ENCODE assay signal across 10 mouse cellular contexts in the genomic region with DNA sequence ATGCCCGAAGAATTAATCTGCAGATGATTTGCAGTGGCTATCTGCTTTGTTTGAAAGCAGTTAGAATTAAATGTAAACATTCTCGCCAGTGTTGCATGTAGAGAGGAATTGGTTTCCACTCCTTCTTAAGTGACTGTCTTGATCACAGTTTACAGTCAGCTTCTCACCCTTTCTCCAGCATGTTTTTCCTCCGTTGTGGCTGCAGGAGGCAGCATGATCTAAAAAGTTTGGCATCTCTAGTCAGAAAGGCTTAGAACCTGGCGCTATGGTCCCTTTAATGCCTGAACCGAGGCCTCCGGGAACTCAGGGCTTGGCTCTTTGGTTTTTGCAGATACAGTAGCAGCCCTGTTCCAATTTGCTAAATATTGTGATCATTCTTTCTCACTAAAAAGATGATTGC.
A peak's percentile ranks its signal among the peaks of the same experiment; 100 is the strongest.
DNase-seq lines count a peak whose midpoint lies in the region; ATAC-seq lines count a peak whose summit lies in the region.
"Had no signal": no experiment of that assay in that cellular context is flagged by ENCODE, and none has a peak within 500 bp of the region (broad histone marks: within the 10 kb centered on the region; RNA-seq: fewer than 3 reads in every experiment).

No protein-coding gene starts in this region.

- H3K9me3 ChIP-seq in kidney, embryonic 16.5 days (ENCODE audit: low read length): 0 out of 2 replicates have a peak, but pooled peaks cover 3% of the 10 kb centered on the region

- WGBS in kidney, embryonic 16.5 days: 51% methylated on average over 6 of the region's 6 CpGs

- ATAC-seq in kidney, embryonic 16.5 days (ENCODE audit: low FRiP score, low TSS enrichment): no peak

- H3K27me3 ChIP-seq in kidney, embryonic 16.5 days (ENCODE audit: insufficient read depth, low read length): no peaks in the 10 kb centered on the region

- H3K4me2 ChIP-seq in kidney, embryonic 16.5 days (replicated peaks; ENCODE audit: low read depth, low read length): no peak overlapping the region

- no peak overlapping the region for H3K9ac ChIP-seq in kidney, embryonic 16.5 days (replicated peaks; ENCODE audit: low read length)

- no peaks in the 10 kb centered on the region; the same call in 1 of the 2 replicates for H3K4me1 ChIP-seq in kidney, embryonic 16.5 days (ENCODE audit: insufficient read depth, low read length)

- no peak overlapping the region for H3K27ac ChIP-seq in kidney, embryonic 16.5 days (ENCODE audit: low read length)

- no peak overlapping the region for H3K4me3 ChIP-seq in kidney, embryonic 16.5 days (ENCODE audit: low read length)

- H3K36me3 ChIP-seq in kidney, embryonic 16.5 days (ENCODE audit: insufficient read depth, low read length): no peaks in the 10 kb centered on the region

- intact Hi-C loops in heart, postnatal 10 days (cut with DNase I): no loop called here

- peak; percentile 23 for DNase-seq in cerebellum, adult 9-10 months
- DNase-seq in cerebellum, adult 9-11 months: no peak
- DNase-seq in kidney, adult 18-20 months: peak; percentile 34
- peak; percentile 32 for DNase-seq in 416B (ENCODE audit: low read depth)
- DNase-seq in heart, postnatal 10 days: peak; percentile 38 to 41
- DNase-seq in neural tube, embryonic 10.5 days (ENCODE audit: extremely low spot score, low spot score): no peak
- DNase-seq in gastrocnemius, adult 8-10 months (ENCODE audit: low spot score in 2 of 2): no peak
- DNase-seq: cerebellum, adult 18-20 months; gastrocnemius, postnatal 25 days had no signal

Comparison
In these comparisons a context has a peak if more than half of its experiments do, and no peak if none do; other contexts are left out.
1. DNase-seq: peak in cerebellum, adult 9-10 months (single experiment), kidney, adult 18-20 months (single experiment), 416B (single experiment) and heart, postnatal 10 days (2 of 2); none in cerebellum, adult 9-11 months (single experiment), neural tube, embryonic 10.5 days (single experiment) and gastrocnemius, adult 8-10 months (0 of 2).